Mouse (Mus musculus) hindbrain, embryonic 13.5 days (tissue): ENCODE measurements at regions not wholly inside any gene's neighbourhood (a gene's known extent, or its start where the extent isn't known, plus 50 kb on each side); places are given as distances from the start of the nearest gene placed in this dataset.

Experiments
- ATAC-seq: fragments of 200-750 bp; cut with Nextera tagmentation; 2 replicates; pipeline ENCODE4 v1.8.0; 2017; ENCODE audit warnings: moderate TSS enrichment; ENCODE audit not compliant: low FRiP score
- H3K27ac ChIP-seq: fragments of 300-500 bp; sonication (generic); 2 replicates; pipeline ENCODE4 v1.5.1; 2015; ENCODE audit warnings: inconsistent platforms, mild to moderate bottlenecking, moderate library complexity
- H3K27me3 ChIP-seq: fragments of 300-500 bp; sonication (generic); 2 replicates; pipeline ENCODE4 v1.6.1; 2015; ENCODE audit warnings: mild to moderate bottlenecking, inconsistent platforms
- H3K36me3 ChIP-seq: fragments of 300-500 bp; sonication (generic); 2 replicates; pipeline ENCODE4 v1.6.1; 2015; ENCODE audit warnings: mild to moderate bottlenecking, inconsistent platforms
- H3K4me1 ChIP-seq: fragments of 300-500 bp; sonication (generic); replicated peaks from 2 replicates; pipeline ENCODE4 v1.6.1; 2015; ENCODE audit warnings: inconsistent platforms
- H3K4me2 ChIP-seq: fragments of 300-500 bp; sonication (generic); 2 replicates; pipeline ENCODE4 v1.6.1; 2015; ENCODE audit warnings: inconsistent platforms, mild to moderate bottlenecking, moderate library complexity
- H3K4me3 ChIP-seq: fragments of 300-500 bp; sonication (generic); 2 replicates; pipeline ENCODE4 v1.5.1; 2015; ENCODE audit warnings: mild to moderate bottlenecking, inconsistent platforms
- H3K9ac ChIP-seq: fragments of 300-500 bp; sonication (generic); 2 replicates; pipeline ENCODE4 v1.6.1; 2015; ENCODE audit warnings: mild to moderate bottlenecking, inconsistent platforms
- H3K9me3 ChIP-seq: fragments of 300-500 bp; sonication (generic); 2 replicates; pipeline ENCODE4 v1.6.1; 2016; ENCODE audit warnings: inconsistent platforms
- WGBS: fragments of 180-500 bp; shearing (Covaris S2); methylation state at CpG from one replicate; pipeline ENCODE4 v1.1.7; 2015; 5-methylcytosine and 5-hydroxymethylcytosine counted together

DNA sequence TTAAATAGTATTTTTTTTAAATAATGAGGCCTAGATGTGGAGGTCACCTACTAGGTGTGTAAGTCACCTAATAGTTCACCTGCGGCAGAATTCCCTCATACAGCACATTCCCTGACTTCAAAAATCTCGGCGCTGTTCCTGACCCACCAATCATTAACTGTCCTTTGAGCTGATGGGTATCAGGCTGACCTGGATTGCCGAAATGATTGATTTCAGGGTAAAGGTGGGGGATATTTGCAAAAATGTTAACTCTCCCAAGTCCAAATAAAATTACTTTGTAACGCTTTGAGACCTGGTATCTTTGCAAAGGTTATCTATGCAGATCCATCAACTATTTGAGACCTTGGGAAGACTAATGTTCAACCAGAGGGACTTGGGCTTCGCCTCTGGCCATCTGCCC lies 82.9 kb upstream of the Pced1b start:
- H3K27ac ChIP-seq, result no peak overlapping the region

DNA sequence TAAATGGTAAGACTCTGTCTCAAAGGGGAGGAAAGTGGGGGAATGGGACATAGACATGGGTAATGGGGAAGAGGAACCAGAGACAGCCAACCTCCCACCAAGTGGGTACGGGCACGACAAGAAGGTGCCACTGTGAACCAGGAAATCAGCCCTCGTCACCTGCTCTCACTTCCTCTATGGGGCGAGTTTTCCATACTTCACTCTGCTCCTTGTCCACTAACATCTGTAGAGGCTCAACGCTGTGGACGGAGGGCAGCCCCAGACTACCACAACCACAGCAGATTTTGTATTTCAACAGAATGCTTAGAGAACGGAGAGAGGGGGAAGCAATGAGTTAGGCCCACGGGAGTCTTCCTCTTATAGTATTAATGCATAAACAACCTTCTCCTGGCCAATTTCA lies 83.8 kb upstream of the Pced1b start:
- 93% methylated on average over 8 of the region's 8 CpGs for WGBS
- no peak overlapping the region for H3K9ac ChIP-seq

More for the DNA sequence above, 82.9 kb upstream of the Pced1b start:
- ATAC-seq, result no peak
- WGBS, result 94% methylated on average over 6 of the region's 6 CpGs
- Histone ChIP-seq H3K4me3 (no peak overlapping the region), H3K4me2 (no peak overlapping the region), H3K4me1 (no peaks in the 10 kb centered on the region), H3K9me3 (no peaks in the 10 kb centered on the region), H3K36me3 (no peaks in the 10 kb centered on the region), H3K9ac (no peak overlapping the region), H3K27me3 (no peaks in the 10 kb centered on the region)

DNA sequence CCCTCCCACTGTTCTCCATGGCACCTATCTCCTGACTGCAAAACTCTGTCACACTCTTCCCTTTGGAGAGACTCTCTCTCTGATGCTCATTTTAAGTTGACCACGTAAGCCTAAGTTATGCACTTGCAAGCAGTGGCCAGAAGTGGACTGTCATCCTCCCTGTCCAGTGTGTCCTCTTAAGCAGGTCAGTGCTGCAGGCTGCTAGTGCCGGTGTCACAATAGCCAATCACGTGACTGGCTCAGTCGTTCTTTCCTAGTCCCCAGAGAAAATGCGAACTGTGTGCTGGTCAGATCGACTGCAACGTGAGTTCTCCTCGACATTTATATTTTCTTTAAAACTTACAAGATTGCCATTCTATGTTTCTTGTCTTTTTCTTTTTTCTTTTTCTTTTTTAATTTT lies 84.6 kb upstream of the Pced1b start:
- no peaks in the 10 kb centered on the region for H3K4me1 ChIP-seq
- ATAC-seq, result no peak
- H3K27ac ChIP-seq, result no peak overlapping the region
- WGBS, result 88% methylated on average over 8 of the region's 8 CpGs
- H3K4me2 ChIP-seq, result no peak overlapping the region
- no peaks in the 10 kb centered on the region for H3K9me3 ChIP-seq
- no peak overlapping the region for H3K4me3 ChIP-seq
- no peaks in the 10 kb centered on the region for H3K27me3 ChIP-seq
- no peak overlapping the region for H3K9ac ChIP-seq
- H3K36me3 ChIP-seq, result no peaks in the 10 kb centered on the region

More for the DNA sequence above, 83.8 kb upstream of the Pced1b start:
- Histone ChIP-seq H3K27me3 (no peaks in the 10 kb centered on the region), H3K36me3 (no peaks in the 10 kb centered on the region), H3K4me3 (no peak overlapping the region), H3K4me1 (no peaks in the 10 kb centered on the region), H3K4me2 (no peak overlapping the region), H3K27ac (no peak overlapping the region), H3K9me3 (no peaks in the 10 kb centered on the region)
- ATAC-seq, result no peak

DNA sequence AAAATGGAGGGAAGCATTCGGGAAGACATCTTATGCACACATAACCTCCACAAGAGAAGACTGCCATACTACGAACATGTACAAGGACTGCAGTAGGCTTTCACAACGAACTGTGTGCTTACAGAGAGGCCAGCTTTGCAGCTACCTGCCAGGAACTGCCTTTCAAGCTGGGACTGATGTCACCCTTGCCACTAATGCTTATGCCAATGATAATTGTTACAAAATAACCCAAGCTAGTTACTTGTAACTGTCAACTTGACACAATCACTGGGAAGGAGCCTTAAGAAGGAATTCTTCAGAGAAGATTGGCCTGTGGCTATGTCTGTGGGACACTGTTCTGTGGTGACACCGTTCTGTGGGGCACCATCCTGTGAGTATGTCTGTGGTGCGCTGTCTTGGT lies 85.4 kb upstream of the Pced1b start:
- Histone ChIP-seq H3K27me3 (no peaks in the 10 kb centered on the region), H3K9me3 (no peaks in the 10 kb centered on the region), H3K9ac (no peak overlapping the region), H3K36me3 (no peaks in the 10 kb centered on the region), H3K27ac (no peak overlapping the region), H3K4me3 (no peak overlapping the region), H3K4me1 (no peaks in the 10 kb centered on the region), H3K4me2 (no peak overlapping the region)
- no peak for ATAC-seq
- 86% methylated on average over 5 of the region's 5 CpGs for WGBS

DNA sequence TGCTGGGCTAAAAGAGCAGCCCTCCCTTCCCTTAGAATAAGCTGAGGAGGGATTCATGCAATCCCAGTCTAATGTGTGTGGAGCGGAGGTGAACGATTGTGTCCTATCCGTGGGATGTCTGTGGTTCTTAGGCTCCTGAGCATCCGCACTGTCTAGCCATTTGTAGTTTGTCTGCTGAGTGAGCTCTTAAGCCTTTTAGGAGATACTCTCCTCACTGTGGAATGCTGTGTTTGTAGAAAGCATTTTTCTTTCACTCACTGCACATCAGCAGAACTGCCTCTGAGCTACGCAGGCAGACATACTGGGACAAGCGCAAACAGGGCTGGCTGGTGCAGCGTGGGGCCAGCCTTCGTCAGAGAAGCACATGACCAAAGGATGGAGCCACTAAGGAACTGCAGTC lies 94.6 kb upstream of the Pced1b start:
- Histone ChIP-seq H3K27ac (peak overlapping the region; percentile 84), H3K4me3 (no peak overlapping the region), H3K4me1 (peaks cover 13% of the 10 kb centered on the region; the same call in 1 of the 2 replicates), H3K4me2 (peak overlapping the region; percentile 23), H3K27me3 (no peaks in the 10 kb centered on the region), H3K9ac (no peak overlapping the region), H3K9me3 (no peaks in the 10 kb centered on the region; the same call in 1 of the 2 replicates), H3K36me3 (no peaks in the 10 kb centered on the region)
- peak; percentile 85 for ATAC-seq
- WGBS, result 63% methylated on average over 8 of the region's 8 CpGs

DNA sequence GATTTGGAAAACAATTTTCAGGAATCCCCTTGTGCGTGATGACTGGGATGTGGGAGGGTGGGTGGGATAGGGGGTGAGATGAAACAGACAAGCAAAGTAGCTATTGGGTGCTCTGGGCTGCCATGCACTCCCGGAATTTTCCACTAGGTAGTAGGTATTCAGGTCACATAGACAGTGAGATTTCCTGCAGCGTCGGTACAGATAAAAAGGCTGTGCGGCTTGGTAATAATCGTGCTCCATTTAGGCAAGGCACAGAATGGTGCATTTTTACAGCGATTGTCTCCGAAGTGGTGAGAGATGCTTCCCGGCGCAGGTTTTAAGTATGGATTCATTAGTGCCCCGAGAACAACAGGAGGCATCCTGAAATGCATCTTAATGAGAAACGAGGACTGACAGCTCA lies 95.1 kb upstream of the Pced1b start:
- H3K9ac ChIP-seq, result no peak overlapping the region
- H3K9me3 ChIP-seq, result no peaks in the 10 kb centered on the region; the same call in 1 of the 2 replicates
- no peak overlapping the region for H3K4me3 ChIP-seq
- peak overlapping the region; percentile 23 for H3K4me2 ChIP-seq
- H3K27me3 ChIP-seq, result no peaks in the 10 kb centered on the region
- no peaks in the 10 kb centered on the region for H3K36me3 ChIP-seq
- peak; percentile 82; the same call in 1 of the 2 replicates for ATAC-seq
- H3K27ac ChIP-seq, result peak overlapping the region; percentile 84
- WGBS, result 71% methylated on average over 12 of the region's 12 CpGs
- H3K4me1 ChIP-seq, result peaks cover 13% of the 10 kb centered on the region; the same call in 1 of the 2 replicates

DNA sequence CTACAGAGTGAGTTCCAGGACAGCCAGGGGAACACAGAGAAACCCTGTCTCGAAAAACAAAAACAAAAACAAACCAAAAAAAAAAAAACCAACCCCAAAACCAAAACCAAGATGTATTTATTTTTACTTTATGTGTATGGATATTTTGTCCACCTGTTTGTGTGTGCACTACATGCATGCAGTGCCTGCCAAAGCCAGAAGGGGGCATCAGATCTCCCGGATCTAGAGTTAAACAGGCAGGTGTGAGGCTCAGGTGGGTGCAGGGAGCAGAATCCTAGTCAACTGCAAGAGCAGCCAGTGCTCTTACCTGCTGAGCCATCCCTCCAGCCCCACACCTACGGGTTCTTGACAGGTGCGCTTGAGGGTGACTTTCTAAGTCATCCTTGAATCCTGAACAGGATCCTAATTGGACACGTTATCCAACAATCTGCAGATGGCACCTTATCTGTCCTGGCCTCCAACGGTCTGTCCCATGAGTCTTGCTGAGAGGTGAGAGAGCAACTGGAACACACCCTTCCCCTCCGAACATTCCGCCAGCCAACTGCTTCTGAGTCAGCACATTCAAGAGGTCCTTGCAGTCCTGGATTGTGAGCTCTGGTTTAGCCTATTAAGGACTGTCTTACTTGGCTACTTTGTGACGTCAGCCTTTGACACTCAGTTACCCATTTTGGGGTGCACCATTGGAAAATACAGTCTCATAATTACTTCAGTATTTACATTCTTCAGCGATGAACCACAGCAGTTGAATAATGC lies 95.4 kb upstream of the Slc38a4 start:
- H3K4me2 ChIP-seq, result no peak overlapping the region
- H3K27me3 ChIP-seq, result no peaks in the 10 kb centered on the region
- no peaks in the 10 kb centered on the region; the same call in 1 of the 2 replicates for H3K9me3 ChIP-seq
- H3K4me1 ChIP-seq, result peaks cover 13% of the 10 kb centered on the region; the same call in 1 of the 2 replicates
- H3K9ac ChIP-seq, result no peak overlapping the region
- no peak overlapping the region for H3K4me3 ChIP-seq
- peak; percentile 63; the same call in 1 of the 2 replicates for ATAC-seq
- peak overlapping the region; percentile 84 for H3K27ac ChIP-seq
- H3K36me3 ChIP-seq, result no peaks in the 10 kb centered on the region
- 88% methylated on average over 10 of the region's 10 CpGs for WGBS

DNA sequence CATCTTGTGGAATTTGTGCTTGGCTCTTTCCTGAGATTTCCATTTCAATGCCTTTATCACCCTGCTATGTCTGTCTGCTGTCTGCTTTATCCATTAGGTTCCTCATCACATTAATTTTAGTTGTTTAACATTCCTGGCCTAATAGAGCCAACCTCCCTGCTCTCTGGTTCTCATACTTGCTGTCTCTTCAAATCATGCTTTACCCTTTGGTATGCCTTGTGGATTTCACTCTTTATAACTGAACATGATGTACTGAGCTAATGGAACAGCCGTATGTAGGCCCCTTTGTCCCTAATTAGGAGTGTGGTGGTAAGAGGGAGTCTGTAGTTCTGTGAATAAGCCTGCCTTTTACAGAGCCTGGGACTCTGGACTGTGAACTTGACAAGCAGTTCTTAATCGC lies 86.2 kb upstream of the Slc38a4 start:
- H3K9ac ChIP-seq, result no peak overlapping the region
- no peak overlapping the region for H3K4me3 ChIP-seq
- H3K9me3 ChIP-seq, result 0 out of 2 replicates have a peak, but pooled peaks cover 4% of the 10 kb centered on the region
- WGBS, result 82% methylated on average over 2 of the region's 2 CpGs
- no peaks in the 10 kb centered on the region for H3K27me3 ChIP-seq
- H3K27ac ChIP-seq, result no peak overlapping the region
- no peaks in the 10 kb centered on the region for H3K4me1 ChIP-seq
- no peak for ATAC-seq
- H3K4me2 ChIP-seq, result no peak overlapping the region
- no peaks in the 10 kb centered on the region for H3K36me3 ChIP-seq

DNA sequence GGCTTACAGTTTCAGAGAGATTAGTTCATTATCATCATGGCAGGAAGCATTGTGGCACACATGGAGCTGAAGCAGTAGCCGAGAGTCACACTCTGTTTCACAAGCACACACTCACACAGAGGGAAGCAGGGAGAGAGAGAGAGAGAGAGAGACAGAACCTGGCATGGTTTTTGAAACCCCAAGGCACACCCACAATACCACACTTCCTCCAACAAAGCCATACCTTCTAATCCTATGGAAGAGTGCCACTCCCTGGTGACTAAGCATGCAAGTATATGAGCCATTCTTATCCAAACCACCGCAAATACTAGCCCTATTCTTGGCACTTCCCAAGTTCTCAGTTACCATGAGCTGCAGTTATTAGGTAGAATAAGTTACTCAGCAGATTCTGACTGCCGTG lies 82.5 kb upstream of the Slc38a4 start:
- Histone ChIP-seq H3K36me3 (no peaks in the 10 kb centered on the region), H3K9ac (no peak overlapping the region), H3K4me1 (no peaks in the 10 kb centered on the region), H3K9me3 (0 out of 2 replicates have a peak, but pooled peaks cover 4% of the 10 kb centered on the region), H3K4me2 (no peak overlapping the region), H3K4me3 (no peak overlapping the region), H3K27ac (no peak overlapping the region), H3K27me3 (no peaks in the 10 kb centered on the region)
- ATAC-seq, result no peak
- WGBS, result 85% methylated on average over 3 of the region's 3 CpGs

DNA sequence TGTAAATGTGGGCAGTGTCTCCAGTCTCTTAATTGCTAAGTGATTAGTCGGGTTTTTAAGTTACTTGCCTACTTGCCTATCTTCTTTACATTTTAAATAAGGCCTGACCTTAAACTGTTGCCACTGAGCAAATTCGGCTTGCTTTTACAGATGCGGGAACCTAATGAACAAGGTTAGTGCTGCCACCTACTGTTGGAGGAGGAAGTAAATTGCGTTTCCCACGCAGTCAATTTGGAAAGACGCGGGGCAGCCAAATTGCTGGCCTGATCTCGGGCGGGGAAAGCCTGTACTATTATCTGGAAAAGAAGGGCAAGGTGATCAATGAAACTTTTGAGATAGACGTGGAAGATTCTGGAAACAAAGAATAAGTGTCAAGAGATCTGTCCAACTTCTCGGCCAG lies 79.5 kb upstream of the Slc38a4 start:
- no peak overlapping the region for H3K4me3 ChIP-seq
- H3K9me3 ChIP-seq, result 0 out of 2 replicates have a peak, but pooled peaks cover 4% of the 10 kb centered on the region
- WGBS, result 12% methylated on average over 11 of the region's 11 CpGs
- no peaks in the 10 kb centered on the region for H3K27me3 ChIP-seq
- no peaks in the 10 kb centered on the region for H3K36me3 ChIP-seq
- no peak overlapping the region for H3K27ac ChIP-seq
- ATAC-seq, result no peak
- H3K9ac ChIP-seq, result no peak overlapping the region
- no peak overlapping the region for H3K4me2 ChIP-seq
- no peaks in the 10 kb centered on the region for H3K4me1 ChIP-seq

DNA sequence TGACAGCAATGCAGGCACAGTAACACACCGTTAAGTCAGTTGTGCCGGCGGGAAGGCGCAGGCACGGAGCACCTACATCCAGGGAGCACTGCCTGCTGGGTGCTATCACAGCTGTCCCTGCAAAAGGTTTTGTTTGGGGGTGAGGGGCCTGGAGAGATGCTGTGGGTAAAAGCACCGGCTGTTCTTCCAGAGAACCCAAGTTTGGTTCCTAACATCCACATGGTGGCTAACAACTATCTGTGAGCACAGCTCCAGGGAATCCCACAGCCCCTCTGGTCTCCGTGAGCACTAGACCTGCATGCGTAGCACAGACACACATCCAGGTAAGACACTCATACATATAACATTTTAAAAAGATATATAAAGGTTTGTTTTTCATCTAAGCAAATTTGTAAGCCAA lies 72.0 kb upstream of the Slc38a4 start:
- Histone ChIP-seq H3K9me3 (no peaks in the 10 kb centered on the region), H3K4me1 (no peaks in the 10 kb centered on the region), H3K4me2 (no peak overlapping the region), H3K27ac (no peak overlapping the region), H3K9ac (no peak overlapping the region), H3K4me3 (no peak overlapping the region), H3K27me3 (no peaks in the 10 kb centered on the region), H3K36me3 (no peaks in the 10 kb centered on the region)
- ATAC-seq, result no peak
- 95% methylated on average over 8 of the region's 8 CpGs for WGBS

DNA sequence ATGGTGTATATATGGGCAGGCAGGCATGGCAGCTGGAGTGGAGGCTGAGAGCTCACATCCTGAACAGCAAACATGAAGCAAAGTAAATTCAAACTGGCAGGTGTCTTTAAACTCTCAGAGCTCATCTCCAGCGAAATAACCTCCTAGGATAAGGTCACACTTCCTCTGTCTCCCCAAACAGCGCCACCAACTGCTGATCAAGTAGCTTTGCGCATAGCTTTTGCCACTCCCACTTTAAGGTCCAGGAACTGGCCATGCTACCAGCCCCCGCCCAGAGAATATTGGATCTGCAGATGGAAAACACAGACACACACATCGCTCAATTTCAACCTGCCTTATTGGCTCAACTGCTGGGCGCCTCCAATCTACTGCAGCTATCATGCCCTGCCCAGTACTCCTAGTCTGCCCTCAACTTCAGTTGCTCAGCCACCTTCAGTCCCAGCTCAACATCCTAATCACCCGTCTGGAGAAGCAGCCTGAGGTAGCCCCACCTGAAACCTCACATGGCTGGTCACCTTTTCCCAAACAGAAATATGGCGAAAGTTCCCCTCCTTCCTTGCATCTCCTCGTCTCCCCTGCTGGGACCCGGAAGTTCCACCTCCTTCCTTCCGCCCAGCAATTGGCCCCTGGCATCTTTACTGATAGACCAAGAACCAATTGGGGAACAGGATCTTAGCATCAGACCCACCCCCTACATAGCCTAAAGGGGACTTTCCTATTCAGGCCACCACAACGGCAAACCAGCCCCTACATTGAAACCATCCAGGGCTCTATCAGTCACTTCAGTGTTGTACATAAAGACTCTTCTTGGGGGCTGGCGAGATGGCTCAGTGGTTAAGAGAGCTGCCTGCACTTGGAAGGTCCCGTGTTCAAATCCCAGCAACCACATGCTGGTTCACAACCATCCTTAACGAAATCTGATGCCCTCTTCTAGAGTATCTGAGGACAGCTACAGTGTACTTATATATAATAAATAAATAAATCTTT lies 70.4 kb upstream of the Slc38a4 start:
- no peak overlapping the region for H3K27ac ChIP-seq
- no peak overlapping the region for H3K4me3 ChIP-seq
- H3K4me2 ChIP-seq, result no peak overlapping the region
- no peaks in the 10 kb centered on the region for H3K9me3 ChIP-seq
- H3K36me3 ChIP-seq, result no peaks in the 10 kb centered on the region
- no peaks in the 10 kb centered on the region for H3K4me1 ChIP-seq
- no peak overlapping the region for H3K9ac ChIP-seq
- no peaks in the 10 kb centered on the region for H3K27me3 ChIP-seq
- ATAC-seq, result no peak
- 87% methylated on average over 15 of the region's 15 CpGs for WGBS
